Comparison of ENCODE assay signal across 8 mouse cellular contexts in genomic region chr8:22411282-22411702, GRCm38 (mm10). TPM values are rescaled to one million over a fixed set of nuclear protein-coding genes. Genes with fewer than 3 reads are reported as not detected.
DNase-seq lines count a peak whose midpoint lies in the region; ATAC-seq and TF ChIP-seq lines count a peak whose summit lies in the region.

Gene Mrps31 (plus strand): TSS chr8:22411361.

- H3K9ac ChIP-seq in hindbrain, postnatal 0 days (replicated peaks; ENCODE audit: low read length), result peak within 1 kb of the TSS; percentile 73

- TF ChIP-seq CTCF in gastrocnemius, adult 2 months (IDR thresholded peaks at IDR 0.05), result no peak
- peak; percentile 24 for TF ChIP-seq CTCF in hindbrain, postnatal 0 days (IDR thresholded peaks at IDR 0.05; ENCODE audit: low read depth)
- no peak; the same call in none of the 2 replicates for TF ChIP-seq CTCF in left cerebral cortex, adult 2 months (IDR thresholded peaks at IDR 0.05)

- peak within 1 kb of the TSS; percentile 78 for H3K4me2 ChIP-seq in hindbrain, postnatal 0 days (ENCODE audit: low read depth, low read length)

- H3K4me3 ChIP-seq in gastrocnemius, adult 2 months, result peak within 1 kb of the TSS; percentile 87
- H3K4me3 ChIP-seq in hindbrain, postnatal 0 days (ENCODE audit: low read length), result peak within 1 kb of the TSS; percentile 76
- peak within 1 kb of the TSS; percentile 56 for H3K4me3 ChIP-seq in left cerebral cortex, adult 2 months

- H3K4me1 ChIP-seq in hindbrain, postnatal 0 days (ENCODE audit: insufficient read depth, low read length), result no peaks in the 10 kb centered on the region; the same call in 1 of the 2 replicates

- no peaks in the 10 kb centered on the region for H3K27me3 ChIP-seq in hindbrain, postnatal 0 days (ENCODE audit: insufficient read depth, low read length)

- H3K27ac ChIP-seq in gastrocnemius, adult 2 months, result peak within 1 kb of the TSS; percentile 97
- H3K27ac ChIP-seq in hindbrain, postnatal 0 days, result peak within 1 kb of the TSS; percentile 79
- H3K27ac ChIP-seq in left cerebral cortex, adult 2 months, result peak within 1 kb of the TSS; percentile 69

- WGBS in hindbrain, postnatal 0 days, result 0% methylated on average over 25 of the region's 25 CpGs

- H3K36me3 ChIP-seq in hindbrain, postnatal 0 days (ENCODE audit: insufficient read depth, low read length), result no peaks in the 10 kb centered on the region

- peak; percentile 80 for DNase-seq in WW6 (ENCODE audit: low read depth, low spot score)
- peak; percentile 43 to 78 for DNase-seq in cerebellum, postnatal 4 days (ENCODE audit: low spot score in 2 of 2)
- DNase-seq in gastrocnemius, adult 2 months, result peak; percentile 84
- peak; percentile 94 for DNase-seq in hindbrain, postnatal 0 days (ENCODE audit: low spot score)
- peak; percentile 82 for DNase-seq in left cerebral cortex, adult 2 months (ENCODE audit: extremely low spot score in 1 of 2, low spot score in 2 of 2)
- DNase-seq in right cerebral cortex, adult 2 months (ENCODE audit: low spot score in 2 of 2), result peak; percentile 90 to 93
- DNase-seq in urinary bladder, postnatal 14 days (ENCODE audit: low spot score), result peak; percentile 79

- intact Hi-C loops in gastrocnemius, adult 2 months (cut with DNase I), result loop anchor here (1.0 kb wide), 1 partner anchor 13 kb away; the partner anchor contains the start of gene Slc25a15
- intact Hi-C loops in left cerebral cortex, adult 2 months (cut with DNase I), result loop anchor here (1.0 kb wide), 2 partner anchors 13 to 219 kb away; partner anchors contain the start of genes Slc25a15 and Vps36

- H3K9me3 ChIP-seq in hindbrain, postnatal 0 days (ENCODE audit: low read length), result no peaks in the 10 kb centered on the region

- peak; percentile 95 for ATAC-seq in hindbrain, postnatal 0 days
- peak; percentile 91 for ATAC-seq in megakaryocyte, adult 5-6 weeks (ENCODE audit: poor library complexity, severe bottlenecking)

RNA-seq across cellular contexts. Expression of gene Mrps31, which starts in this region (rescaled TPM):
- 10 to 100 TPM; 25.7 to 37.8 TPM for total RNA-seq in gastrocnemius, adult 2 months (2021)
- 14.3 and 18.4 TPM in 2 replicates for total RNA-seq in hindbrain, postnatal 0 days (2014; rRNA removed)
- polyA plus RNA-seq in hindbrain, postnatal 0 days (2015; fragmentation: Nextera tagmentation; extraction: Ambion mirVana), result 31.9 and 33.9 TPM in 2 replicates
- total RNA-seq in left cerebral cortex, adult 2 months (2021), result 10 to 100 TPM; 20.0 to 26.5 TPM
- total RNA-seq in megakaryocyte, adult 5-6 weeks (2015), result 12.9 and 15.7 TPM in 2 replicates
- total RNA-seq in megakaryocyte, adult 5-6 weeks (2017), result 14.4 and 15.9 TPM in 2 replicates

Comparison
In these comparisons a context has a peak if more than half of its experiments do, and no peak if none do; other contexts are left out.
1. Peak in every context shown above with its lines: DNase-seq, ATAC-seq, H3K4me3 ChIP-seq and H3K27ac ChIP-seq.